Mouse (Mus musculus): ENCODE measurements around the gene Tbk1. TPM values are rescaled to one million over a fixed set of nuclear protein-coding genes. Genes with fewer than 3 reads are reported as not detected.

Tbk1 gene
- polyA plus RNA-seq, 1 experiment from 2014 or later: 26.4 TPM

DNA sequence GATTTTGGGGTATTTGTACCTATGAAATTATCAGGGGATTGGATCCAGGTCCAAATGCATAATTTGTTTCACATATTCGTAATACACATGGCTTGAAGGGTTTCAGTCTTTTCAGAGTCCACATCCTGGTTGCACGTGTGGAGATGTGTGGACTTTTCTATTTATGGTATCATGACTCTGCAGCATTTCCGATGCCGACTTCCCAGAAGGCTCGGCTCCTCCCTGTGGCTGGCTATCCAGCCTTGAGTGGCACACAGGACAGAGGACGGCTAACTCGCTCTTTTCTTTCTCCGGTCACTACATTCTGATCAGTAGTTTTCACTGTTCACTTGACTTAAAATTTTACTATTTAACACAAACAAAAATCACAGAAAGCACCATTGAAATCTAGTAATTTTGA lies 22.1 kb downstream of the Tbk1 start:
- ATAC-seq (ENCODE audit: insufficient number of reproducible peaks, insufficient read depth, low FRiP score, low read depth): no peak
- Histone ChIP-seq H3K9me3 (ENCODE audit: control insufficient read depth, low read length) (no peaks in the 10 kb centered on the region), H3K4me2 (ENCODE audit: low read length) (no peak overlapping the region), H3K27ac (replicated peaks in 1 of 2; ENCODE audit: control insufficient read depth in 1 of 2, insufficient read depth in 1 of 2, low read depth in 2 of 2, low read length in 2 of 2) (no peak overlapping the region), H3K4me3 (ENCODE audit: control insufficient read depth in 1 of 2, insufficient read depth in 1 of 2, low read depth in 1 of 2, low read length in 2 of 2) (no peak overlapping the region), H3K9ac (ENCODE audit: low read length) (no peak overlapping the region), H3K36me3 (ENCODE audit: control insufficient read depth, insufficient read depth, low read length) (peaks cover 71% of the 10 kb centered on the region), H3K4me1 (ENCODE audit: control insufficient read depth in 2 of 2, insufficient read depth in 2 of 2, low read length in 2 of 2) (peaks cover 0 to 9% of the 10 kb centered on the region in 2 experiments; a peak in 2 of 4 replicates), H3K27me3 (ENCODE audit: control insufficient read depth, insufficient read depth, low read length) (no peaks in the 10 kb centered on the region)
- 59% methylated on average over 8 of the region's 8 CpGs for WGBS

GRCm38 (mm10) chr10:121558231-121558630 lies 28.4 kb downstream of the Tbk1 start:
- no peak; the same call in 1 of the 2 replicates for ATAC-seq (ENCODE audit: insufficient number of reproducible peaks, insufficient read depth, low FRiP score, low read depth)
- no peaks in the 10 kb centered on the region for H3K27me3 ChIP-seq (ENCODE audit: control insufficient read depth, insufficient read depth, low read length)
- no peak overlapping the region for H3K9ac ChIP-seq (ENCODE audit: low read length)
- 54% methylated on average over 2 of the region's 2 CpGs for WGBS
- H3K4me1 ChIP-seq (ENCODE audit: control insufficient read depth in 2 of 2, insufficient read depth in 2 of 2, low read length in 2 of 2): no peaks in the 10 kb centered on the region
- no peak overlapping the region for H3K27ac ChIP-seq (replicated peaks in 1 of 2; ENCODE audit: control insufficient read depth in 1 of 2, insufficient read depth in 1 of 2, low read depth in 2 of 2, low read length in 2 of 2)
- H3K4me2 ChIP-seq (ENCODE audit: low read length): no peak overlapping the region
- no peaks in the 10 kb centered on the region for H3K9me3 ChIP-seq (ENCODE audit: control insufficient read depth, low read length)
- peaks cover 93% of the 10 kb centered on the region for H3K36me3 ChIP-seq (ENCODE audit: control insufficient read depth, insufficient read depth, low read length)
- H3K4me3 ChIP-seq (ENCODE audit: control insufficient read depth in 1 of 2, insufficient read depth in 1 of 2, low read depth in 1 of 2, low read length in 2 of 2): no peak overlapping the region

GRCm38 (mm10) chr10:121556263-121556662 lies 30.3 kb downstream of the Tbk1 start:
- H3K27me3 ChIP-seq (ENCODE audit: control insufficient read depth, insufficient read depth, low read length): no peaks in the 10 kb centered on the region
- no peak overlapping the region for H3K4me2 ChIP-seq (ENCODE audit: low read length)
- H3K27ac ChIP-seq (replicated peaks in 1 of 2; ENCODE audit: control insufficient read depth in 1 of 2, insufficient read depth in 1 of 2, low read depth in 2 of 2, low read length in 2 of 2): no peak overlapping the region
- H3K9me3 ChIP-seq (ENCODE audit: control insufficient read depth, low read length): no peaks in the 10 kb centered on the region
- WGBS: 71% methylated on average over 6 of the region's 6 CpGs
- H3K9ac ChIP-seq (ENCODE audit: low read length): no peak overlapping the region
- no peak overlapping the region for H3K4me3 ChIP-seq (ENCODE audit: control insufficient read depth in 1 of 2, insufficient read depth in 1 of 2, low read depth in 1 of 2, low read length in 2 of 2)
- ATAC-seq (ENCODE audit: insufficient number of reproducible peaks, insufficient read depth, low FRiP score, low read depth): no peak
- peaks cover 95% of the 10 kb centered on the region for H3K36me3 ChIP-seq (ENCODE audit: control insufficient read depth, insufficient read depth, low read length)
- no peaks in the 10 kb centered on the region for H3K4me1 ChIP-seq (ENCODE audit: control insufficient read depth in 2 of 2, insufficient read depth in 2 of 2, low read length in 2 of 2)

GRCm38 (mm10) chr10:121550334-121550733 lies 36.3 kb downstream of the Tbk1 start:
- no peak for ATAC-seq (ENCODE audit: insufficient number of reproducible peaks, insufficient read depth, low FRiP score, low read depth)
- peaks cover 2 to 5% of the 10 kb centered on the region in 2 experiments; a peak in 2 of 4 replicates for H3K4me1 ChIP-seq (ENCODE audit: control insufficient read depth in 2 of 2, insufficient read depth in 2 of 2, low read length in 2 of 2)

GRCm38 (mm10) chr10:121549670-121550069 lies 36.9 kb downstream of the Tbk1 start:
- H3K4me2 ChIP-seq (ENCODE audit: low read length): no peak overlapping the region
- peaks cover 2 to 5% of the 10 kb centered on the region in 2 experiments; a peak in 2 of 4 replicates for H3K4me1 ChIP-seq (ENCODE audit: control insufficient read depth in 2 of 2, insufficient read depth in 2 of 2, low read length in 2 of 2)
- H3K36me3 ChIP-seq (ENCODE audit: control insufficient read depth, insufficient read depth, low read length): peaks cover 89% of the 10 kb centered on the region
- H3K4me3 ChIP-seq (ENCODE audit: control insufficient read depth in 1 of 2, insufficient read depth in 1 of 2, low read depth in 1 of 2, low read length in 2 of 2): no peak overlapping the region
- no peak overlapping the region for H3K27ac ChIP-seq (replicated peaks in 1 of 2; ENCODE audit: control insufficient read depth in 1 of 2, insufficient read depth in 1 of 2, low read depth in 2 of 2, low read length in 2 of 2)
- H3K9ac ChIP-seq (ENCODE audit: low read length): no peak overlapping the region
- H3K27me3 ChIP-seq (ENCODE audit: control insufficient read depth, insufficient read depth, low read length): no peaks in the 10 kb centered on the region
- no peak for ATAC-seq (ENCODE audit: insufficient number of reproducible peaks, insufficient read depth, low FRiP score, low read depth)
- whole genome bisulfite sequencing: 81% methylated on average over 5 of the region's 5 CpGs
- no peaks in the 10 kb centered on the region for H3K9me3 ChIP-seq (ENCODE audit: control insufficient read depth, low read length)

More at GRCm38 (mm10) chr10:121550334-121550733, 36.3 kb downstream of the Tbk1 start:
- H3K36me3 ChIP-seq (ENCODE audit: control insufficient read depth, insufficient read depth, low read length): peaks cover 91% of the 10 kb centered on the region
- H3K4me2 ChIP-seq (ENCODE audit: low read length): no peak overlapping the region
- no peak overlapping the region for H3K9ac ChIP-seq (ENCODE audit: low read length)
- 81% methylated on average over 9 of the region's 9 CpGs for WGBS
- H3K9me3 ChIP-seq (ENCODE audit: control insufficient read depth, low read length): no peaks in the 10 kb centered on the region
- H3K27ac ChIP-seq (replicated peaks in 1 of 2; ENCODE audit: control insufficient read depth in 1 of 2, insufficient read depth in 1 of 2, low read depth in 2 of 2, low read length in 2 of 2): no peak overlapping the region
- H3K27me3 ChIP-seq (ENCODE audit: control insufficient read depth, insufficient read depth, low read length): no peaks in the 10 kb centered on the region
- H3K4me3 ChIP-seq (ENCODE audit: control insufficient read depth in 1 of 2, insufficient read depth in 1 of 2, low read depth in 1 of 2, low read length in 2 of 2): no peak overlapping the region

DNA sequence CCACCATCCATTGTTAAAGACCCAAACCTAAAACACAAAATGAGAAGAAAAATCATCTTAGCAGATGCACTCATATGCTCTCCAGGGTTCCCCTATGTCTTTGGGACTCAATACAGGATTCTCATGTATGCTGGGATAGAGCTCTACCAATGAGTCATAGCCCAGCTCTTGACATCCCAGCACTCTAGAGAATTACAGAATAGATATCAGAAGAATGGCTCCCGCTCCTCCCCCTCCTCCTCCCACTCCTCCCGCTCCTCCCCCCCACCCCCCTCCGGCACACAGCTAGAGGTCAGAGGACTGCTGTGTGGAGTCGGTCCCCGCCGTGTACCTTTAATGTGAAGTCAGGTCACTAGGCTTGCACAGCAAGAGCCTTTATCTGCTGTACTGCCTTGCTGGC lies 39.4 kb downstream of the Tbk1 start:
- Histone ChIP-seq H3K4me3 (ENCODE audit: control insufficient read depth in 1 of 2, insufficient read depth in 1 of 2, low read depth in 1 of 2, low read length in 2 of 2) (no peak overlapping the region), H3K9ac (ENCODE audit: low read length) (no peak overlapping the region), H3K4me1 (ENCODE audit: control insufficient read depth in 2 of 2, insufficient read depth in 2 of 2, low read length in 2 of 2) (peaks cover 2 to 5% of the 10 kb centered on the region in 2 experiments; a peak in 2 of 4 replicates), H3K9me3 (ENCODE audit: control insufficient read depth, low read length) (no peaks in the 10 kb centered on the region), H3K4me2 (ENCODE audit: low read length) (no peak overlapping the region), H3K27ac (replicated peaks in 1 of 2; ENCODE audit: control insufficient read depth in 1 of 2, insufficient read depth in 1 of 2, low read depth in 2 of 2, low read length in 2 of 2) (no peak overlapping the region), H3K36me3 (ENCODE audit: control insufficient read depth, insufficient read depth, low read length) (peaks cover 65% of the 10 kb centered on the region), H3K27me3 (ENCODE audit: control insufficient read depth, insufficient read depth, low read length) (no peaks in the 10 kb centered on the region)
- WGBS: 28% methylated on average over 6 of the region's 6 CpGs
- ATAC-seq (ENCODE audit: insufficient number of reproducible peaks, insufficient read depth, low FRiP score, low read depth): no peak

GRCm38 (mm10) chr10:121543577-121543976 lies 43.0 kb downstream of the Tbk1 start:
- no peak for ATAC-seq (ENCODE audit: insufficient number of reproducible peaks, insufficient read depth, low FRiP score, low read depth)

DNA sequence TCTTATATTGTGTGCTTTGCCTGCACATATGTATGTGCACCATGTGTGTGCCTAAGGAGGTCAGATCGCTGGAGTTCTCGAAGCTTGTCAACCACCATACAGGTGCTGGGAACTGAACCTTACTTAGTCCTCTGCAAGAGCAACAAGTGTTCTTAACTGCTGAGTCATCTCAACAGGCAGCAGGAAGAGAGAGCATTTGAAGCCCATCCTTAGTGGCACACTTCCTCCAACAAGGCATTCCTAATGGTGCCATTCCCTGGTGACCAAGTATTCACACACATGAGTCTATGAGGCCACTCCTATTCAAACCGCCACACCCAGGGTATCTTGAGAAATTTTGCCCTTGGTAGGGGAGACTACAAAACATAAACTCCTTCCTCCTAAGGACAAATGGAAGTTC lies 44.4 kb downstream of the Tbk1 start:
- Histone ChIP-seq H3K4me3 (ENCODE audit: control insufficient read depth in 1 of 2, insufficient read depth in 1 of 2, low read depth in 1 of 2, low read length in 2 of 2) (no peak overlapping the region), H3K4me1 (ENCODE audit: control insufficient read depth in 2 of 2, insufficient read depth in 2 of 2, low read length in 2 of 2) (0 out of 4 replicates have a peak, but pooled peaks cover 0 to under 1% of the 10 kb centered on the region in 2 experiments), H3K4me2 (ENCODE audit: low read length) (no peak overlapping the region), H3K36me3 (ENCODE audit: control insufficient read depth, insufficient read depth, low read length) (peaks cover 23% of the 10 kb centered on the region), H3K27me3 (ENCODE audit: control insufficient read depth, insufficient read depth, low read length) (no peaks in the 10 kb centered on the region), H3K9me3 (ENCODE audit: control insufficient read depth, low read length) (no peaks in the 10 kb centered on the region), H3K9ac (ENCODE audit: low read length) (no peak overlapping the region), H3K27ac (replicated peaks in 1 of 2; ENCODE audit: control insufficient read depth in 1 of 2, insufficient read depth in 1 of 2, low read depth in 2 of 2, low read length in 2 of 2) (no peak overlapping the region)
- 95% methylated on average over 3 of the region's 3 CpGs for WGBS
- ATAC-seq (ENCODE audit: insufficient number of reproducible peaks, insufficient read depth, low FRiP score, low read depth): no peak

More at GRCm38 (mm10) chr10:121543577-121543976, 43.0 kb downstream of the Tbk1 start:
- peaks cover 2 to 5% of the 10 kb centered on the region in 2 experiments; a peak in 2 of 4 replicates for H3K4me1 ChIP-seq (ENCODE audit: control insufficient read depth in 2 of 2, insufficient read depth in 2 of 2, low read length in 2 of 2)
- peaks cover 31% of the 10 kb centered on the region for H3K36me3 ChIP-seq (ENCODE audit: control insufficient read depth, insufficient read depth, low read length)
- H3K4me3 ChIP-seq (ENCODE audit: control insufficient read depth in 1 of 2, insufficient read depth in 1 of 2, low read depth in 1 of 2, low read length in 2 of 2): no peak overlapping the region
- 93% methylated on average over 6 of the region's 6 CpGs for WGBS
- no peaks in the 10 kb centered on the region for H3K27me3 ChIP-seq (ENCODE audit: control insufficient read depth, insufficient read depth, low read length)
- no peak overlapping the region for H3K27ac ChIP-seq (replicated peaks in 1 of 2; ENCODE audit: control insufficient read depth in 1 of 2, insufficient read depth in 1 of 2, low read depth in 2 of 2, low read length in 2 of 2)
- no peak overlapping the region for H3K4me2 ChIP-seq (ENCODE audit: low read length)
- H3K9ac ChIP-seq (ENCODE audit: low read length): no peak overlapping the region
- no peaks in the 10 kb centered on the region for H3K9me3 ChIP-seq (ENCODE audit: control insufficient read depth, low read length)
